Comparison of ENCODE assay signal across 12 mouse cellular contexts in the genomic region with DNA sequence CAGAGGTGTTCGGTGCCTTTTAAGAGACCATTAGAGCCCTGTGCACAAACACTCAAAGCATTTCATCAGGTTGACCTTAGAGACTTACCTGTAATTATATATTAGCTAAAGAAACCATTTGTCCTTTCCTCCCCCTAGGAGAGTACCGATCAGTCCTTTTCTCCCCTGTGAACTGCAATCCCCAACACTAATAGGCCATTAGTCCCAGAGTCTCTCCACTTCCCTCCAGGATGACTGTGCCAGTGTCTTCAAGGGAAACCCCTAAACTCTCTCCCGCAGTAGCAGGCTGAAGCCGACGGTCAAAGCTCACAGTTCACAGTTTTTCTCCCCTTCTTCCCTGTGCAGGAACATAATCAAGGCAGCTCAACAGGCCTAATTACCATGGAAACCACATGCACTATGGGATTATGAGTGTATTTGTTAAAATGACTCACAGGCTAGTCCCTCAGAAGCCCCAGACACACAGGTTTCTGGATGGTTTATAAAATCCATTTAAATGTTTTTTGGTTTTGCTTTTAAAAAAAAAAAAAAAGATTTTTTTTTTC. TPM values are rescaled to one million over a fixed set of nuclear protein-coding genes. Genes with fewer than 3 reads are reported as not detected.
A peak's percentile ranks its signal among the peaks of the same experiment; 100 is the strongest.
DNase-seq lines count a peak whose midpoint lies in the region; ATAC-seq and TF ChIP-seq lines count a peak whose summit lies in the region.
"Had no signal": no experiment of that assay in that cellular context is flagged by ENCODE, and none has a peak within 500 bp of the region (broad histone marks: within the 10 kb centered on the region; RNA-seq: fewer than 3 reads in every experiment).

No protein-coding gene starts in this region.

- no peak overlapping the region for H3K27ac ChIP-seq in embryonic facial prominence, embryonic 11.5 days (replicated peaks; ENCODE audit: low read depth, low read length)
- no peak overlapping the region for H3K27ac ChIP-seq in embryonic facial prominence, embryonic 10.5 days (replicated peaks)
- no peak overlapping the region for H3K27ac ChIP-seq in stomach, embryonic 14.5 days (ENCODE audit: low read length)
- H3K27ac ChIP-seq in stomach, postnatal 0 days (replicated peaks) = no peak overlapping the region
- 0 out of 2 replicates have a peak overlapping the region, but pooled peaks have one; percentile 3 for H3K27ac ChIP-seq in intestine, embryonic 15.5 days

- TF ChIP-seq EP300 in stomach, postnatal 0 days (optimal IDR thresholded peaks at IDR 0.05) = no peak

- ATAC-seq in embryonic facial prominence, embryonic 11.5 days (replicated peaks; ENCODE audit: insufficient number of reproducible peaks, low FRiP score, low TSS enrichment, low read depth) = peak; percentile 48; the same call in 1 of the 2 replicates
- peak; percentile 72; the same call in 1 of the 2 replicates for ATAC-seq in stomach, embryonic 14.5 days (ENCODE audit: insufficient number of reproducible peaks, insufficient read depth, low FRiP score, low read depth)
- no peak for ATAC-seq in stomach, postnatal 0 days (ENCODE audit: low FRiP score, low TSS enrichment)
- peak; percentile 93 for ATAC-seq in intestine, embryonic 15.5 days
- ATAC-seq in megakaryocyte-erythroid progenitor cell, adult 5-6 weeks (replicated peaks; ENCODE audit: low FRiP score, low TSS enrichment, poor library complexity, severe bottlenecking) = no peak
- ATAC-seq: inflammation-experienced regulatory T-cells, adult 6 months had no signal

- no peak overlapping the region for H3K9ac ChIP-seq in embryonic facial prominence, embryonic 11.5 days (replicated peaks; ENCODE audit: low read length)
- H3K9ac ChIP-seq in stomach, embryonic 14.5 days (replicated peaks; ENCODE audit: low read depth, low read length) = no peak overlapping the region
- no peak overlapping the region for H3K9ac ChIP-seq in stomach, postnatal 0 days (ENCODE audit: low read length)
- H3K9ac ChIP-seq in intestine, embryonic 15.5 days = no peak overlapping the region
- H3K9ac ChIP-seq: heart, embryonic 12.5 days had no signal

- H3K4me1 ChIP-seq in embryonic facial prominence, embryonic 11.5 days (ENCODE audit: control insufficient read depth, insufficient read depth, low read length) = no peaks in the 10 kb centered on the region
- peaks cover 44% of the 10 kb centered on the region for H3K4me1 ChIP-seq in embryonic facial prominence, embryonic 10.5 days
- 0 out of 2 replicates have a peak, but pooled peaks cover 6% of the 10 kb centered on the region for H3K4me1 ChIP-seq in stomach, embryonic 14.5 days (ENCODE audit: control insufficient read depth, insufficient read depth, low read length)
- no peaks in the 10 kb centered on the region for H3K4me1 ChIP-seq in stomach, postnatal 0 days (replicated peaks; ENCODE audit: control insufficient read depth, insufficient read depth)
- H3K4me1 ChIP-seq in intestine, embryonic 15.5 days (replicated peaks) = no peaks in the 10 kb centered on the region

- no peak for TF ChIP-seq CTCF in stomach, postnatal 0 days (IDR thresholded peaks at IDR 0.05; ENCODE audit: low read depth)

- no peak overlapping the region for H3K4me3 ChIP-seq in embryonic facial prominence, embryonic 11.5 days (ENCODE audit: low read depth, low read length)
- H3K4me3 ChIP-seq in embryonic facial prominence, embryonic 10.5 days = no peak overlapping the region
- H3K4me3 ChIP-seq in stomach, embryonic 14.5 days (ENCODE audit: low read depth, low read length) = no peak overlapping the region
- no peak overlapping the region for H3K4me3 ChIP-seq in stomach, postnatal 0 days (ENCODE audit: low read depth, low read length)
- no peak overlapping the region for H3K4me3 ChIP-seq in intestine, embryonic 15.5 days (replicated peaks)
- H3K4me3 ChIP-seq: heart, embryonic 12.5 days had no signal

- no peak overlapping the region for H3K4me2 ChIP-seq in embryonic facial prominence, embryonic 11.5 days (ENCODE audit: low read depth, low read length)
- no peak overlapping the region for H3K4me2 ChIP-seq in stomach, embryonic 14.5 days (replicated peaks; ENCODE audit: low read depth, low read length)
- H3K4me2 ChIP-seq in stomach, postnatal 0 days (replicated peaks; ENCODE audit: low read depth) = no peak overlapping the region
- H3K4me2 ChIP-seq in intestine, embryonic 15.5 days (replicated peaks) = peak overlapping the region; percentile 11; the same call in 1 of the 2 replicates
- H3K4me2 ChIP-seq: heart, embryonic 12.5 days had no signal

- H3K27me3 ChIP-seq in embryonic facial prominence, embryonic 11.5 days (ENCODE audit: control insufficient read depth, insufficient read depth, low read length) = no peaks in the 10 kb centered on the region
- no peaks in the 10 kb centered on the region for H3K27me3 ChIP-seq in embryonic facial prominence, embryonic 10.5 days (replicated peaks; ENCODE audit: low read depth, poor library complexity, severe bottlenecking)
- H3K27me3 ChIP-seq in stomach, embryonic 14.5 days (ENCODE audit: control insufficient read depth, insufficient read depth, low read length) = no peaks in the 10 kb centered on the region
- H3K27me3 ChIP-seq in stomach, postnatal 0 days (ENCODE audit: control insufficient read depth, insufficient read depth, low read length) = no peaks in the 10 kb centered on the region
- no peaks in the 10 kb centered on the region for H3K27me3 ChIP-seq in intestine, embryonic 15.5 days (replicated peaks)
- H3K27me3 ChIP-seq: heart, embryonic 12.5 days had no signal

- peak; percentile 63 for DNase-seq in embryonic facial prominence, embryonic 11.5 days (ENCODE audit: low spot score)
- no peak for DNase-seq in embryonic facial prominence, embryonic 10.5 days (ENCODE audit: low spot score)
- no peak for DNase-seq in stomach, postnatal 0 days (ENCODE audit: low spot score)
- DNase-seq in adrenal gland, adult 2 months = no peak
- no peak for DNase-seq in cerebellum, postnatal 36 days
- DNase-seq: cerebellum, postnatal 25 days; lung, postnatal 36 days had no signal

- H3K36me3 ChIP-seq in embryonic facial prominence, embryonic 11.5 days (replicated peaks; ENCODE audit: control insufficient read depth, insufficient read depth, low read depth, low read length) = no peaks in the 10 kb centered on the region
- peaks cover 20% of the 10 kb centered on the region for H3K36me3 ChIP-seq in embryonic facial prominence, embryonic 10.5 days (replicated peaks)
- no peaks in the 10 kb centered on the region for H3K36me3 ChIP-seq in stomach, embryonic 14.5 days (ENCODE audit: control insufficient read depth, insufficient read depth, low read length)
- H3K36me3 ChIP-seq in stomach, postnatal 0 days (ENCODE audit: control insufficient read depth, insufficient read depth, low read length) = no peaks in the 10 kb centered on the region
- H3K36me3 ChIP-seq in intestine, embryonic 15.5 days = no peaks in the 10 kb centered on the region
- H3K36me3 ChIP-seq: heart, embryonic 12.5 days had no signal

- H3K9me3 ChIP-seq in embryonic facial prominence, embryonic 11.5 days (replicated peaks; ENCODE audit: control insufficient read depth, low read length) = no peaks in the 10 kb centered on the region
- H3K9me3 ChIP-seq in embryonic facial prominence, embryonic 10.5 days = no peaks in the 10 kb centered on the region
- no peaks in the 10 kb centered on the region for H3K9me3 ChIP-seq in stomach, embryonic 14.5 days (ENCODE audit: control insufficient read depth, low read depth, low read length)
- H3K9me3 ChIP-seq in stomach, postnatal 0 days (ENCODE audit: control insufficient read depth, low read length) = no peaks in the 10 kb centered on the region
- no peaks in the 10 kb centered on the region for H3K9me3 ChIP-seq in intestine, embryonic 15.5 days
- H3K9me3 ChIP-seq: heart, embryonic 12.5 days had no signal

- WGBS in embryonic facial prominence, embryonic 11.5 days = 50% methylated on average over 5 of the region's 5 CpGs
- 66% methylated on average over 5 of the region's 5 CpGs for WGBS in embryonic facial prominence, embryonic 10.5 days
- 36% methylated on average over 5 of the region's 5 CpGs for WGBS in stomach, embryonic 14.5 days
- WGBS in stomach, postnatal 0 days = 35% methylated on average over 5 of the region's 5 CpGs
- WGBS in intestine, embryonic 15.5 days = 39% methylated on average over 5 of the region's 5 CpGs

RNA-seq across cellular contexts. Expression of a gene that starts 13.4 kb away (rescaled TPM):
- polyA plus RNA-seq in embryonic facial prominence, embryonic 11.5 days (2014; fragmentation: Nextera tagmentation; extraction: Ambion mirVana) = 73.6 and 88.1 TPM in 2 replicates
- polyA plus RNA-seq in embryonic facial prominence, embryonic 10.5 days (2016; fragmentation: Nextera tagmentation; extraction: Ambion mirVana) = 82.8 and 82.9 TPM in 2 replicates
- 66.1 and 72.5 TPM in 2 replicates for polyA plus RNA-seq in stomach, embryonic 14.5 days (2014; fragmentation: Nextera tagmentation; extraction: Ambion mirVana)
- polyA plus RNA-seq in stomach, postnatal 0 days (2015; fragmentation: Nextera tagmentation; extraction: Ambion mirVana) = 17.1 and 17.7 TPM in 2 replicates
- 52.1 and 55.7 TPM in 2 replicates for polyA plus RNA-seq in intestine, embryonic 15.5 days (2015; fragmentation: Nextera tagmentation; extraction: Ambion mirVana)
- total RNA-seq in adrenal gland, adult 2 months (2021) = 10 to 100 TPM; 32.8 to 39.5 TPM
- 3.3 and 3.7 TPM in 2 replicates for polyA plus RNA-seq in adrenal gland, adult 2 months (2012; rRNA removed)
- total RNA-seq in megakaryocyte-erythroid progenitor cell, adult 5-6 weeks (2014; fragmentation: Nextera tagmentation) = 1.2 and 11.6 TPM in 2 replicates
- total RNA-seq in megakaryocyte-erythroid progenitor cell, adult 5-6 weeks (2017) = 5.7 and 11.8 TPM in 2 replicates

Comparison
In these comparisons a context has a peak if more than half of its experiments do, and no peak if none do; other contexts are left out.
1. ATAC-seq: peak in embryonic facial prominence, embryonic 11.5 days (single experiment), stomach, embryonic 14.5 days (single experiment) and intestine, embryonic 15.5 days (single experiment); none in stomach, postnatal 0 days (single experiment) and megakaryocyte-erythroid progenitor cell, adult 5-6 weeks (single experiment).